ENCODE assay signal across 8 mouse cellular contexts in genomic region chr7:30373501-30373962, GRCm38 (mm10). TPM values are rescaled to one million over a fixed set of nuclear protein-coding genes. Genes with fewer than 3 reads are reported as not detected.
DNase-seq lines count a peak whose midpoint lies in the region; ATAC-seq lines count a peak whose summit lies in the region.

No protein-coding gene starts in this region.

- no peaks in the 10 kb centered on the region for H3K9me3 ChIP-seq in heart, embryonic 14.5 days (ENCODE audit: control insufficient read depth, low read length)
- H3K9me3 ChIP-seq in liver, embryonic 13.5 days (replicated peaks): no peaks in the 10 kb centered on the region
- H3K9me3 ChIP-seq in stomach, embryonic 16.5 days (replicated peaks; ENCODE audit: control insufficient read depth, low read length): no peaks in the 10 kb centered on the region

- peak overlapping the region; percentile 36 to 61 for H3K4me3 ChIP-seq in heart, embryonic 14.5 days (ENCODE audit: control insufficient read depth in 1 of 2, insufficient read depth in 1 of 2, low read depth in 1 of 2, low read length in 2 of 2)
- H3K4me3 ChIP-seq in liver, embryonic 13.5 days (replicated peaks): peak overlapping the region; percentile 55
- H3K4me3 ChIP-seq in stomach, embryonic 16.5 days (replicated peaks; ENCODE audit: low read length): peak overlapping the region; percentile 60

- ATAC-seq in CD4-positive, CD25-positive, alpha-beta regulatory T cell, adult 4 months: peak; percentile 100
- ATAC-seq in heart, embryonic 14.5 days (ENCODE audit: insufficient number of reproducible peaks, insufficient read depth, low FRiP score, low read depth): peak; percentile 91
- peak; percentile 99 for ATAC-seq in liver, embryonic 13.5 days (ENCODE audit: low read depth)
- peak; percentile 99 for ATAC-seq in stomach, embryonic 16.5 days (ENCODE audit: insufficient read depth, low FRiP score)

- DNase-seq in c-Kit-negative CD71-positive TER-119-positive erythroid progenitor cells, embryonic 14.5 days (ENCODE audit: low read depth, low spot score): peak; percentile 49
- DNase-seq in fibroblast of lung, adult 2 months (ENCODE audit: low read depth): peak; percentile 96
- peak; percentile 96 for DNase-seq in kidney, postnatal 14 days
- peak; percentile 81 for DNase-seq in liver, embryonic 13.5 days
- DNase-seq in neural tube, embryonic 10.5 days (ENCODE audit: extremely low spot score, low spot score): peak; percentile 89

- WGBS in heart, embryonic 14.5 days: 0% methylated on average over 21 of the region's 21 CpGs
- WGBS in liver, embryonic 13.5 days (ENCODE audit: insufficient replicate concordance): under 1% methylated on average over 21 of the region's 21 CpGs
- under 1% methylated on average over 21 of the region's 21 CpGs for WGBS in stomach, embryonic 16.5 days

- 0 out of 2 replicates have a peak, but pooled peaks cover 2% of the 10 kb centered on the region for H3K27me3 ChIP-seq in heart, embryonic 14.5 days (ENCODE audit: control insufficient read depth, insufficient read depth, low read length)
- H3K27me3 ChIP-seq in liver, embryonic 13.5 days: no peaks in the 10 kb centered on the region
- no peaks in the 10 kb centered on the region for H3K27me3 ChIP-seq in stomach, embryonic 16.5 days (ENCODE audit: control insufficient read depth, insufficient read depth, low read length)

- no peaks in the 10 kb centered on the region for H3K4me1 ChIP-seq in heart, embryonic 14.5 days (ENCODE audit: control insufficient read depth in 2 of 2, insufficient read depth in 2 of 2, low read length in 2 of 2)
- H3K4me1 ChIP-seq in liver, embryonic 13.5 days (replicated peaks): peaks cover 7% of the 10 kb centered on the region; the same call in 1 of the 2 replicates
- H3K4me1 ChIP-seq in stomach, embryonic 16.5 days (ENCODE audit: control insufficient read depth, insufficient read depth, low read length): peaks cover 4% of the 10 kb centered on the region

- peak overlapping the region; percentile 67 for H3K4me2 ChIP-seq in heart, embryonic 14.5 days (ENCODE audit: low read length)
- peak overlapping the region; percentile 67 for H3K4me2 ChIP-seq in liver, embryonic 13.5 days
- H3K4me2 ChIP-seq in stomach, embryonic 16.5 days (ENCODE audit: low read depth, low read length): peak overlapping the region; percentile 70

- no peak overlapping the region for H3K27ac ChIP-seq in heart, embryonic 14.5 days (replicated peaks in 1 of 2; ENCODE audit: control insufficient read depth in 1 of 2, insufficient read depth in 1 of 2, low read depth in 2 of 2, low read length in 2 of 2)
- no peak overlapping the region for H3K27ac ChIP-seq in liver, embryonic 13.5 days
- H3K27ac ChIP-seq in stomach, embryonic 16.5 days (ENCODE audit: low read length): 0 out of 2 replicates have a peak overlapping the region, but pooled peaks have one; percentile 34

- H3K36me3 ChIP-seq in heart, embryonic 14.5 days (ENCODE audit: control insufficient read depth, insufficient read depth, low read length): no peaks in the 10 kb centered on the region
- H3K36me3 ChIP-seq in liver, embryonic 13.5 days: no peaks in the 10 kb centered on the region
- H3K36me3 ChIP-seq in stomach, embryonic 16.5 days (ENCODE audit: control insufficient read depth, insufficient read depth, low read length): no peaks in the 10 kb centered on the region

- H3K9ac ChIP-seq in heart, embryonic 14.5 days (ENCODE audit: low read length): peak overlapping the region; percentile 57
- H3K9ac ChIP-seq in liver, embryonic 13.5 days: peak overlapping the region; percentile 41; the same call in 1 of the 2 replicates
- H3K9ac ChIP-seq in stomach, embryonic 16.5 days (ENCODE audit: low read length): peak overlapping the region; percentile 80

RNA-seq across cellular contexts. Expression of gene Lrfn3, which starts 11.0 kb away (rescaled TPM):
- polyA plus RNA-seq in CD4-positive, CD25-positive, alpha-beta regulatory T cell, adult 4 months (2017; shearing (Covaris generic)): not detected
- 0.86 and 1.3 TPM in 2 replicates for polyA plus RNA-seq in heart, embryonic 14.5 days (2014; fragmentation: Nextera tagmentation; extraction: Ambion mirVana)
- polyA plus RNA-seq in liver, embryonic 13.5 days (2015; fragmentation: Nextera tagmentation; extraction: Ambion mirVana): 1.4 and 1.5 TPM in 2 replicates
- polyA plus RNA-seq in stomach, embryonic 16.5 days (2015; fragmentation: Nextera tagmentation; extraction: Ambion mirVana): 4.0 and 4.6 TPM in 2 replicates

RNA-seq across cellular contexts. Expression of gene Tyrobp, which starts 40.0 kb away (rescaled TPM):
- 1 to 10 TPM; 6.4 to 7.1 TPM for polyA plus RNA-seq in CD4-positive, CD25-positive, alpha-beta regulatory T cell, adult 4 months (2017; shearing (Covaris generic))
- 37.1 and 44.5 TPM in 2 replicates for polyA plus RNA-seq in heart, embryonic 14.5 days (2014; fragmentation: Nextera tagmentation; extraction: Ambion mirVana)
- 65.8 and 80.0 TPM in 2 replicates for polyA plus RNA-seq in liver, embryonic 13.5 days (2015; fragmentation: Nextera tagmentation; extraction: Ambion mirVana)
- 71.0 and 75.8 TPM in 2 replicates for polyA plus RNA-seq in stomach, embryonic 16.5 days (2015; fragmentation: Nextera tagmentation; extraction: Ambion mirVana)

RNA-seq across cellular contexts. Expression of gene Hcst, which starts 46.1 kb away (rescaled TPM):
- polyA plus RNA-seq in CD4-positive, CD25-positive, alpha-beta regulatory T cell, adult 4 months (2017; shearing (Covaris generic)): 100 to 1,000 TPM; 356 to 434 TPM
- polyA plus RNA-seq in heart, embryonic 14.5 days (2014; fragmentation: Nextera tagmentation; extraction: Ambion mirVana): 0.54 and 0.89 TPM in 2 replicates
- polyA plus RNA-seq in liver, embryonic 13.5 days (2015; fragmentation: Nextera tagmentation; extraction: Ambion mirVana): 2.7 and 4.0 TPM in 2 replicates
- polyA plus RNA-seq in stomach, embryonic 16.5 days (2015; fragmentation: Nextera tagmentation; extraction: Ambion mirVana): 1.9 and 2.0 TPM in 2 replicates

RNA-seq across cellular contexts. Expression of gene Nfkbid, which starts 48.0 kb away (rescaled TPM):
- 10 to 100 TPM; 39.2 to 44.4 TPM for polyA plus RNA-seq in CD4-positive, CD25-positive, alpha-beta regulatory T cell, adult 4 months (2017; shearing (Covaris generic))
- polyA plus RNA-seq in heart, embryonic 14.5 days (2014; fragmentation: Nextera tagmentation; extraction: Ambion mirVana): 1.00 and 1.1 TPM in 2 replicates
- 1.2 TPM in 2 replicates for polyA plus RNA-seq in liver, embryonic 13.5 days (2015; fragmentation: Nextera tagmentation; extraction: Ambion mirVana)
- polyA plus RNA-seq in stomach, embryonic 16.5 days (2015; fragmentation: Nextera tagmentation; extraction: Ambion mirVana): 1.5 and 2.0 TPM in 2 replicates

RNA-seq across cellular contexts. Expression of gene Sdhaf1, which starts 49.8 kb away (rescaled TPM):
- 1 to 10 TPM; 2.4 to 5.1 TPM for polyA plus RNA-seq in CD4-positive, CD25-positive, alpha-beta regulatory T cell, adult 4 months (2017; shearing (Covaris generic))
- 17.9 and 18.7 TPM in 2 replicates for polyA plus RNA-seq in heart, embryonic 14.5 days (2014; fragmentation: Nextera tagmentation; extraction: Ambion mirVana)
- 6.4 and 6.6 TPM in 2 replicates for polyA plus RNA-seq in liver, embryonic 13.5 days (2015; fragmentation: Nextera tagmentation; extraction: Ambion mirVana)
- 12.1 and 14.6 TPM in 2 replicates for polyA plus RNA-seq in stomach, embryonic 16.5 days (2015; fragmentation: Nextera tagmentation; extraction: Ambion mirVana)

Comparison
In these comparisons a context has a peak if more than half of its experiments do, and no peak if none do; other contexts are left out.
1. RNA of gene Hcst, which starts 46.1 kb away (polyA plus RNA-seq): 356 to 434 TPM in CD4-positive, CD25-positive, alpha-beta regulatory T cell, adult 4 months; 2.7 to 4.0 TPM in liver, embryonic 13.5 days, 1.9 to 2.0 TPM in stomach, embryonic 16.5 days and 0.54 to 0.89 TPM in heart, embryonic 14.5 days; every median in the first group is over 10 times any median in the second.
2. Peak in every context shown above with its lines, with median percentiles within 50 percentile points of each other: ATAC-seq, DNase-seq, H3K4me2 ChIP-seq, H3K4me3 ChIP-seq and H3K9ac ChIP-seq.